Mouse (Mus musculus) gastrocnemius, postnatal 10 days (tissue): Measurements from ENCODE around the gene Cmtr1. TPM values are rescaled to one million over a fixed set of nuclear protein-coding genes. Genes with fewer than 3 reads are reported as not detected.
A peak's percentile ranks its signal among the peaks of the same experiment; 100 is the strongest.

Source experiments
- DNase-seq: peaks from one replicate; pipeline ENCODE4 v3.0.0; 2021; ENCODE audit warnings: mixed read lengths
- total RNA-seq, 2 experiments: library from RNA; stranded (reverse); gene quantifications; 2 replicates each; pipeline ENCODE4 v1.2.3; 2021

Cmtr1 gene
- total RNA-seq, 2 experiments from 2014 or later: 46.1 to 51.9 TPM

DNA sequence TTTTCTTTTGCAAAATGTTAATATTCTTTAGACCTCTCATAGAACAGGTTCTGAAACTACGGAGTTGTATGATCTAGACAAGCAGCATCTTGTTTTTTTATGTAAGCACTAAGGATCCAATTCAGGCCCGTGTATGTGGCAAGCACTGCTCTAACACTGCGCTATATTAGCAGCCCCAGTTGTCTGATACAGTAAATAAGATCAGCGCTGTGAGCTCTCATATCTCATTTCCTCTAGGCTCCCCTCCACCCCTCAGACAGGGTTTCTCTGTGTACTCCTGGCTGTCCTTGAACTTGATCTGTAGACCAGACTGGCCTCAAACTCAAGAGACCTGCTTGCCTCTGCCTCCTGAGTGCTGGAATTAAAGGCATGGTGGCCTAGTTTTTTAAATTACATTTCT is 8.6 kb downstream of the Cmtr1 start:
- no peak for DNase-seq

- DNase-seq: no peak
Observed at GRCm38 (mm10) chr17:29669936-29670335, 9.5 kb downstream of the Cmtr1 start.

DNA sequence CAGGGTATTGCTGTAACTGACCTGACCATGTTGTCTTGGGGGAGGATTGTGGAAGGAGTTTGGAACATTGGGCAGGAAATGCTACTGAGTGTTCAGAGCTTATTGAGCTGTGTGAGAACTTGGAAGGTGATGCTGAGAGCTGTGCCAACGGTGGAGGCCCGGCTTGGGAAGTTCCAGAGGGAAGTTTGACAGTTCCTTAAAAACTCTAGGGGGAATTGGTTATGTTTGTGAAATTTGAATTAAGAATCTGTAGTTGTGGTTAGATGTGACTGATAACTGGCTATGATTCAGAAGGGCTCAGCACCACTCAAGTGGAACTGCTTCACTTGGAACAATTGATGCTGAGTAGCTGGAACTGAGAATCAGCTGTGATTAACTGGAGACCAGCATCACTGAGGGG is 10.6 kb downstream of the Cmtr1 start:
- DNase-seq: no peak

DNA sequence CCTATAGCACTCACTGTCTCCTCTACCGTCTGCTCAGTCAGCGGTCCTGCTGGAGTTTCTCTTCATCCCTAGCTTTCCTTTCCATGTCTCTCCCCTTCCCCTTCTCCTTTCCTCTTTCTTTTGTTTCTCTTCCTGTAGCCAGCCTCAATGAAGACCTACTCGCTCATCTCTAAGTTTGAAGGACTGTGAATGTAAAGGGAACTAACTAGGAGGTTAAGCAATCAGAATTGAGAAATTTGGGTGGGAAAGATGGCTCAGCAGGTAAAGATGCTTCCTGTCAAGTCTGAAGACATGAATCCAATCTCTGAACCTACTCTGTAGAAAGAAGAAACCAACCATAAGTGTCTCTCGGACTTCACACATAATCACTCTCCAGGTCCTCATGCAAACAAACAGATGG is 12.9 kb downstream of the Cmtr1 start:
- no peak for DNase-seq

- DNase-seq: no peak
Observed at GRCm38 (mm10) chr17:29678526-29678925, 18.1 kb downstream of the Cmtr1 start.

GRCm38 (mm10) chr17:29679038-29679767 is 18.8 kb downstream of the Cmtr1 start:
- no peak for DNase-seq

- DNase-seq: no peak
Observed at GRCm38 (mm10) chr17:29680174-29680573, 19.8 kb downstream of the Cmtr1 start.

DNA sequence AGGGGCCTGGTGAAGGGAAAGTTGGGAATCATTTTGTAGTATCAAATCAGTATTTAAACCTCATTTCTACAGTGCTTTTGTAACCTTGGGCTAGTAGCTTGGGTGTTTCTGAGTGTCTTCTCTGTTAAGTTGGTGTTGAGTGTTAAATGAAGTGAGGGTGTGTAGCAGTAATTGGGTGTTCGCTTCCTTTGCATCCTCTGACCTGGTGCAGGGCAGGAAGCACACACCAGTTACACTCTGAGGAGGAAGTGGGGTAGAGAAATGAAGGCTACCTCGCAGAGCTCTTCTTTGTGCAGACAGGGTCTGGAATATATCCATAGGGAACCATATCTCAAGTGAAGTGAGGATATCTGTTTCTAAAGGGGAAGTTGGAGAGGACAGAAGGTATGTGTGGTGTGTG is 20.5 kb downstream of the Cmtr1 start:
- no peak for DNase-seq

GRCm38 (mm10) chr17:29681669-29682068 is 21.3 kb downstream of the Cmtr1 start:
- no peak for DNase-seq

- no peak for DNase-seq
Observed at GRCm38 (mm10) chr17:29682261-29682660, 21.9 kb downstream of the Cmtr1 start.

- DNase-seq: no peak
Observed at GRCm38 (mm10) chr17:29683127-29683526, 22.7 kb downstream of the Cmtr1 start.

DNA sequence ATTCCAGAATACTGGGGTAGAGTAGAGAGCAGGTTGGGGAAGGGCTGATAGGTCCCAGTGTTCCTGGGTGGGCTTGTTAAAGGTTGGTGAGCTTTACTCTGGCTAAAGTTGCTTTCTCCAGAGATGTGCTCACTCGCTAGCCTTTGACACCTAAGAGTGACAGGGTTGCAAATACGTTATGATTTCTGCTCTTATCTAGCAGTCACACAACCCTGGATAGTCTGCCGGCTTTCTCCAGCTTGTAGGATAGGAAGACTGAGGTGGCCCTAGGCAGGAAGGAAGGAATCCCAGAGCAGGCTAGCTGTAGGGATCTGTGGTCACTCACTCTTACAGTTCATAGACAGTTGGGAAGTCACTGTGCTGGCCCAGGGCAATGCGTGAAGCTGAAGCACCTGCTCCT is 23.9 kb downstream of the Cmtr1 start:
- no peak for DNase-seq

DNA sequence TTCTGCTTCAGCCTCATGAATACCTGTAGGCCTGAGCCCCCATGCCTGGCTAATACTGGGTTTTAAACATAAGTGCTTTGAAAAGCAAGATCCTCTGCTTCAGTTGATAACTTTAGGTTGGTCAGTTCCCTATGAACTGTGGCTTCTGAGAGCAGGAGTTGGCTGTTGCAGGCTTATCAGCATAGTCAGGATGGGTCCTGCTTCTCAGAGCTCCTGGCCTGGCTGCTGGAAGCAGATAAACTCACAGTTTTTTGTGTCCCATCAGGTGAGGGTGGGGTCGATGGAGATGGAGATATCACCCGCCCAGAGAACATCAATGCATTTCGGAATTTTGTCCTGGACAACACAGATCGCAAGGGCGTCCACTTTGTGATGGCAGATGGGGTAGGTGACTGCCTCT is 26.4 kb downstream of the Cmtr1 start:
- no peak for DNase-seq

DNA sequence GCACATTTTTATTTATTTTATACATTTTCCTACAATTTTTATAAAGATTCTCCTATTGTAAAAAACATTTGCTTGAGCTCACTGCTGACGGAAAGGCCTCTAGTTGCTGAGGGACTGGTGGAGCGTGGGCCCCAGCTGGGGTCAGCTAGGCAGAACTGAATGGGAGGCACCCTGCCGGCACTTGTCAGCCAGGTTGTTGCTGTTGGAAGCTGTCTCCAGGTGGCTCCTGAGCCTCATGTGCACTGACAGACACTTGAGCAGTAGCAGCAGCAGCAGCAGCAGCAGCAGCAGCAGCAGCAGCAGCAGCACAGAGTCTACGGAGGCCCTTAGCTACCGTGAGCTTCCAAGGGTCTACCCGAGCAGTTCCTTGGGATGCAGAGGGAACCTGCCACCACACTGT is 27.0 kb downstream of the Cmtr1 start:
- no peak for DNase-seq

DNA sequence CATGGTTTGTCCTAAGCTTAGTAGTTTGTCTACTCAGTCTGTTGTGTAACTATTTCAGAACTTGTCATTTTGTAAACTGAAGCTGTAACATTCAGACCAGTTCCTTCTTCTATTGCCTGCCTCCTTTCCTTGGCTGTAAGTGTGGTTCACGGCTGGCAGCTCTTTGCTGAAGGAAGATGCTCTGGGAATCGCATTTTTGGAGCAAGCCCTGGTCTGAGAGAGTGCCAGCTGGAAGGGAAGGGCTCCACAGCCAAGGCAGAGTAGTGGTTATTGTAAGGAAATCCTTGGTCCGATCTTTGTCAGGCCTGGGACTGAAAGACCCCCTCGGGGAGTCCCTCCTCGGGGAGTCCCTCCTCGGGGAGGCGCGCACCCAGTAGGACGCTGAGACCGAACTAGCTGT is 28.2 kb downstream of the Cmtr1 start:
- DNase-seq: no peak

- DNase-seq: no peak
Observed at GRCm38 (mm10) chr17:29690257-29690656, 29.9 kb downstream of the Cmtr1 start.

GRCm38 (mm10) chr17:29692827-29693226 is 32.4 kb downstream of the Cmtr1 start:
- no peak for DNase-seq

- DNase-seq: no peak
Observed at GRCm38 (mm10) chr17:29693571-29693970, 33.2 kb downstream of the Cmtr1 start.

- DNase-seq: no peak
Observed at GRCm38 (mm10) chr17:29694516-29694915, 34.1 kb downstream of the Cmtr1 start.

DNA sequence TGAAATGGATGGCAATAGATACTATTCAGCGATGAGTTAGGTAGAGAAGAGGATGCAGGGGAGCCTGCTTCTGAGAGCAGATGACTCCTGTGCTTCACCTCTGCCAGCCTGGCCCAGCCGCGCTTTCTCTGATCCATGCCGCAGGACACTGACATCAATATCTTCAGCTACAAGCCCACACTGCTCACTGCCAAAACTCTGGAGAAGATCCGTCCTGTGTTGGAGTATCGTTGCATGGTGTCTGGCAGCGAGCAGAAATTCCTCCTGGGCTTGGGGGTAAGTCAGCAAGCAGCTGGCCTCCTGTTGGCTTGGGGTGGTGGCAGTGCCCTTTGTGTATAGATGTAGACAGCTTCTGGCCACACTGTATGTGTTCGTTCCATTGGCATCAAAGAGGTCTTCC is 36.5 kb downstream of the Cmtr1 start:
- no peak for DNase-seq

DNA sequence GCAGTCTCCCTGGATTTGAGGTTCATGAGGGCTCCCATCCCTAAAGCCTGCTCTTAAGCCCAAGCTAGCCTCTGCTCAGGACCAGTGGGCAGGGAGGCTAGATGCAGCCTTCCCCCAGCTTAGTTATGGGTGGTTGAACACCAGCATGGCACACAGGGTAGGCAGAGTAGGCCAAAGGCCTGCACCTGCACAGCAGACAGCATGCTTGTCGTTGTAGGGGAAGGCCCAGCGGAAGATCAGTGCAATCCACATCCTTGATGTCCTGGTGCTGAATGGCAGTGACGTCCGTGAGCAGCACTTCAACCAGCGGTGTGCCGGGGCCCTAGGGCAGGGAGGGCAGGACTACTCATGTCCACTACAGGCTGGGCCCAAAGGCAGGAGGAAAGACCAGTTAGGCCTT is 38.0 kb downstream of the Cmtr1 start:
- DNase-seq: no peak

DNA sequence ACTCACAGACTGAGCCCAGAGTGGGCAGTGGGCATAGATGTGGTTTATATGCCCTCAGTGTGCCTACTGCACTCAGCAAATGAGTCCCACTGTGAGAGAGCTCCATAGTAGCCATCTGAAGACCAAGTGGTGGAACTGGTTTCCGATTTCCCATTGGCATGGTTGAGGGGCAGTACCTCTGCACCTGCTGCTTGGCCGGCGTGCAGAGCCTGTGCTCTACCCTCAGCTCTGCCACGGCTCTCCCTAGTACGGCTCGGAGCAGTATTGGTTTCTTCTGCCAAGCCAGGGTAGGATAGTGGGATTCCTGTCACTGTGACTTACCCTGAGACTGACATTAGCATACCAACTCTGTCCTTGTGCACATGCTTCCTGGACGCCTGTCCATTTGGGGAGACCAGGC is 40.2 kb downstream of the Cmtr1 start:
- DNase-seq: no peak

- DNase-seq: no peak
Observed at GRCm38 (mm10) chr17:29702938-29703710, 42.7 kb downstream of the Cmtr1 start.

DNA sequence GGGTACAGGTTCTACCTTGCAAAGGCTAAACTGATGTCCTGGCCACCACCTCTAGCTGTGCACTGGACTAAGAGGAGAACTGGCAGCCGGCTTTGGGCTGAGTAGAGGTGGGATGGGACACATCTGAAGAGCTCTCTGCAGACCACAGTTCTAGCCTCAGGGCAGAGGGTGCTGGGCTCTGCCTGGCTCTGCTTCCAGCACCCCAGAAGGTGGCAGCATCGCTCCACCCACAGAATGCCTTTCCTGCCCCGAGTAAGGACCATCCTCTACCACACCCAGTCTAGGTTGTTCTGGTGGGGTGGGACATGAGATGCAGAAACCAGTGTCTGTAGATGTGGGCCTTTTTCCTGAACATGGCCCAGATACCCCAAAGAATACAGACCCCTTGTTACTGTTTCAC is 44.4 kb downstream of the Cmtr1 start:
- DNase-seq: peak; percentile 54
